Mouse (Mus musculus) G1E (cell line): ENCODE data around the gene Rgs17.

ENCODE experiments used
- CTCF ChIP-seq: IDR thresholded peaks from 2 replicates; pipeline ENCODE4 v1.5.1; 2012; ENCODE audit warnings: low read depth, low read length, inconsistent platforms, mixed read lengths
- POLR2AphosphoS5 ChIP-seq: IDR thresholded peaks from 2 replicates; pipeline ENCODE4 v1.6.1; 2012; ENCODE audit warnings: low read depth, low read length, inconsistent platforms; ENCODE audit not compliant: insufficient replicate concordance

DNA sequence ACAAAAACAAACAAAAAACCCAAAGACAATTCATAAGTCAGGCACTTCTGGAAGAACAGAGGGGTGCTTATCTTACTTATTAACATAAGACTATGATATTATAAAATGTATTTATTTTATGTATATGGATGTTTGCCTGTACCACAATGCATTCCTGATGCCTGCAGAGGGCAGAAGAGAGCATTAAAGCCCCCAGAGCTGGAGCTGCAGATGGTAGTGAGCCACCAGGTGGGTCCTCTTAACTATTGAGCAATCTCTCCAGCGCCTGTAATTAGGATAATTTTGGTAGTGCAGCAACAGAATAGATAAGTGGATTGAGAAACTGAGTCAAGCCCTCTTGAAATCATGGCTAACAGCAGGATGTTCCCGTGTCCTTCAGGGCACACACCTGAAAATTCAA lies 56.2 kb downstream of the Rgs17 start:
- no peak for TF ChIP-seq CTCF
- TF ChIP-seq POLR2AphosphoS5: no peak
